Mouse (Mus musculus) heart, embryonic 13.5 days (tissue): ENCODE results near the gene Nckap5l. TPM values are rescaled to one million over a fixed set of nuclear protein-coding genes. Genes with fewer than 3 reads are reported as not detected.
A peak's percentile ranks its signal among the peaks of the same experiment; 100 is the strongest.

ENCODE experiments used
- ATAC-seq: fragments of 200-750 bp; cut with Nextera tagmentation; 2 replicates; pipeline ENCODE4 v1.8.0; 2017; ENCODE audit warnings: moderate TSS enrichment; ENCODE audit not compliant: insufficient number of reproducible peaks, low FRiP score, low TSS enrichment; ENCODE audit errors: extremely low read depth
- H3K27ac ChIP-seq: fragments of 300-500 bp; sonication (generic); replicated peaks from 2 replicates; pipeline ENCODE4 v1.5.1; 2015; ENCODE audit warnings: moderate library complexity, mild to moderate bottlenecking, inconsistent platforms
- H3K27me3 ChIP-seq: fragments of 300-500 bp; sonication (generic); replicated peaks from 2 replicates; pipeline ENCODE4 v1.6.1; 2015; ENCODE audit warnings: mild to moderate bottlenecking, inconsistent platforms
- H3K36me3 ChIP-seq: fragments of 300-500 bp; sonication (generic); 2 replicates; pipeline ENCODE4 v1.6.1; 2015; ENCODE audit warnings: mild to moderate bottlenecking, inconsistent platforms
- H3K4me1 ChIP-seq: fragments of 300-500 bp; sonication (generic); 2 replicates; pipeline ENCODE4 v1.6.1; 2015; ENCODE audit warnings: inconsistent platforms
- H3K4me2 ChIP-seq: fragments of 300-500 bp; sonication (generic); 2 replicates; pipeline ENCODE4 v1.6.1; 2015; ENCODE audit warnings: inconsistent platforms, mild to moderate bottlenecking, moderate library complexity
- H3K4me3 ChIP-seq: fragments of 300-500 bp; sonication (generic); 2 replicates; pipeline ENCODE4 v1.5.1; 2015; ENCODE audit warnings: moderate library complexity, mild to moderate bottlenecking, inconsistent platforms
- H3K9ac ChIP-seq: fragments of 300-500 bp; sonication (generic); 2 replicates; pipeline ENCODE4 v1.6.1; 2015; ENCODE audit warnings: inconsistent platforms, mild to moderate bottlenecking, moderate library complexity
- H3K9me3 ChIP-seq: fragments of 300-500 bp; sonication (generic); 2 replicates; pipeline ENCODE4 v1.6.1; 2016; ENCODE audit warnings: inconsistent platforms
- WGBS: fragments of 180-500 bp; shearing (Covaris S2); methylation state at CpG from one replicate; pipeline ENCODE4 v1.1.7; 2015; ENCODE audit warnings: mixed read lengths; 5-methylcytosine and 5-hydroxymethylcytosine counted together
- polyA plus RNA-seq: library from polyadenylated mRNA; unstranded; fragments of >200 nt; fragmentation: Nextera tagmentation; extraction: Ambion mirVana; gene quantifications from 2 replicates; pipeline ENCODE4 v1.2.1, GENCODE M21; 2015

Nckap5l gene
- 6.8 and 7.7 TPM in 2 replicates for polyA plus RNA-seq

- Histone ChIP-seq H3K27ac (peak within 1 kb of the TSS; percentile 91), H3K9ac (peak within 1 kb of the TSS; percentile 85), H3K4me3 (peak within 1 kb of the TSS; percentile 94), H3K27me3 (no peaks in the 10 kb centered on the region), H3K4me1 (peaks cover 44% of the 10 kb centered on the region), H3K4me2 (peak within 1 kb of the TSS; percentile 88), H3K9me3 (no peaks in the 10 kb centered on the region), H3K36me3 (peaks cover 17% of the 10 kb centered on the region)
- 1% methylated on average over 45 of the region's 45 CpGs for WGBS
- peak; percentile 91 for ATAC-seq
Observed at GRCm38 (mm10) chr15:99457606-99458401, at the start of gene Nckap5l. Nckap5l (minus strand) TSS chr15:99457748.

- peaks cover 46% of the 10 kb centered on the region for H3K4me1 ChIP-seq
- no peak overlapping the region for H3K4me3 ChIP-seq
- H3K9me3 ChIP-seq = no peaks in the 10 kb centered on the region
- H3K4me2 ChIP-seq = no peak overlapping the region
- 0 out of 2 replicates have a peak overlapping the region, but pooled peaks have one; percentile 16 for H3K9ac ChIP-seq
- ATAC-seq = no peak
- no peaks in the 10 kb centered on the region for H3K36me3 ChIP-seq
- H3K27me3 ChIP-seq = peaks cover 88% of the 10 kb centered on the region
- WGBS = 56% methylated on average over 15 of the region's 15 CpGs
- 0 out of 2 replicates have a peak overlapping the region, but pooled peaks have one; percentile 28 for H3K27ac ChIP-seq
Observed at GRCm38 (mm10) chr15:99505324-99506095, 48.0 kb upstream of the Nckap5l start.

GRCm38 (mm10) chr15:99503256-99503655 lies 45.7 kb upstream of the Nckap5l start:
- Histone ChIP-seq H3K9ac (no peak overlapping the region), H3K36me3 (no peaks in the 10 kb centered on the region), H3K27ac (no peak overlapping the region), H3K4me2 (no peak overlapping the region), H3K9me3 (no peaks in the 10 kb centered on the region), H3K4me1 (peaks cover 69% of the 10 kb centered on the region), H3K27me3 (peaks cover 78% of the 10 kb centered on the region), H3K4me3 (no peak overlapping the region)
- 61% methylated on average over 5 of the region's 5 CpGs for WGBS
- ATAC-seq = no peak

GRCm38 (mm10) chr15:99502311-99502831 lies 44.8 kb upstream of the Nckap5l start:
- Histone ChIP-seq H3K27me3 (peaks cover 75% of the 10 kb centered on the region), H3K4me1 (peaks cover 77% of the 10 kb centered on the region), H3K9me3 (no peaks in the 10 kb centered on the region), H3K4me2 (no peak overlapping the region), H3K4me3 (no peak overlapping the region), H3K36me3 (no peaks in the 10 kb centered on the region), H3K9ac (no peak overlapping the region), H3K27ac (peak overlapping the region; percentile 37; the same call in 1 of the 2 replicates)
- 68% methylated on average over 12 of the region's 12 CpGs for WGBS
- no peak for ATAC-seq

- H3K27me3 ChIP-seq = peaks cover 72% of the 10 kb centered on the region
- H3K4me2 ChIP-seq = no peak overlapping the region
- H3K9me3 ChIP-seq = no peaks in the 10 kb centered on the region
- H3K4me3 ChIP-seq = no peak overlapping the region
- 65% methylated on average over 20 of the region's 20 CpGs for WGBS
- H3K4me1 ChIP-seq = peaks cover 80% of the 10 kb centered on the region
- H3K36me3 ChIP-seq = no peaks in the 10 kb centered on the region
- ATAC-seq = no peak
- no peak overlapping the region for H3K9ac ChIP-seq
- peak overlapping the region; percentile 37; the same call in 1 of the 2 replicates for H3K27ac ChIP-seq
Observed at GRCm38 (mm10) chr15:99501292-99502260, 44.0 kb upstream of the Nckap5l start.

- Histone ChIP-seq H3K4me2 (peak overlapping the region; percentile 33), H3K9me3 (no peaks in the 10 kb centered on the region), H3K4me1 (peaks cover 68% of the 10 kb centered on the region), H3K9ac (no peak overlapping the region), H3K4me3 (no peak overlapping the region), H3K27me3 (peaks cover 72% of the 10 kb centered on the region), H3K27ac (no peak overlapping the region), H3K36me3 (no peaks in the 10 kb centered on the region)
- ATAC-seq = no peak
- 14% methylated on average over 5 of the region's 5 CpGs for WGBS
Observed at GRCm38 (mm10) chr15:99500320-99500719, 42.8 kb upstream of the Nckap5l start.

- Histone ChIP-seq H3K9ac (0 out of 2 replicates have a peak overlapping the region, but pooled peaks have one; percentile 40), H3K27me3 (peaks cover 72% of the 10 kb centered on the region), H3K36me3 (no peaks in the 10 kb centered on the region), H3K4me3 (no peak overlapping the region), H3K27ac (0 out of 2 replicates have a peak overlapping the region, but pooled peaks have one; percentile 20), H3K4me2 (peak overlapping the region; percentile 33), H3K9me3 (no peaks in the 10 kb centered on the region), H3K4me1 (peaks cover 62% of the 10 kb centered on the region)
- no peak for ATAC-seq
- 22% methylated on average over 6 of the region's 6 CpGs for WGBS
Observed at GRCm38 (mm10) chr15:99499726-99500125, 42.2 kb upstream of the Nckap5l start.

- 4% methylated on average over 4 of the region's 4 CpGs for WGBS
- no peak for ATAC-seq
- H3K4me2 ChIP-seq = no peak overlapping the region
- H3K9me3 ChIP-seq = no peaks in the 10 kb centered on the region
- peak overlapping the region; percentile 37; the same call in 1 of the 2 replicates for H3K9ac ChIP-seq
- H3K4me1 ChIP-seq = peaks cover 55% of the 10 kb centered on the region
- H3K27me3 ChIP-seq = peaks cover 72% of the 10 kb centered on the region
- no peak overlapping the region for H3K4me3 ChIP-seq
- no peaks in the 10 kb centered on the region for H3K36me3 ChIP-seq
- peak overlapping the region; percentile 70 for H3K27ac ChIP-seq
Observed at GRCm38 (mm10) chr15:99498781-99499180, 41.2 kb upstream of the Nckap5l start.

- 60% methylated on average over 4 of the region's 4 CpGs for WGBS
- Histone ChIP-seq H3K27me3 (peaks cover 72% of the 10 kb centered on the region), H3K27ac (peak overlapping the region; percentile 70), H3K4me1 (peaks cover 55% of the 10 kb centered on the region), H3K9me3 (no peaks in the 10 kb centered on the region), H3K4me2 (no peak overlapping the region), H3K36me3 (no peaks in the 10 kb centered on the region), H3K4me3 (no peak overlapping the region), H3K9ac (peak overlapping the region; percentile 37; the same call in 1 of the 2 replicates)
- ATAC-seq = no peak
Observed at GRCm38 (mm10) chr15:99498356-99498755, 40.8 kb upstream of the Nckap5l start.

- WGBS = 41% methylated on average over 12 of the region's 12 CpGs
- Histone ChIP-seq H3K4me2 (peak overlapping the region; percentile 39), H3K4me3 (no peak overlapping the region), H3K27me3 (peaks cover 71% of the 10 kb centered on the region), H3K27ac (peak overlapping the region; percentile 70), H3K4me1 (peaks cover 55% of the 10 kb centered on the region), H3K36me3 (no peaks in the 10 kb centered on the region), H3K9ac (no peak overlapping the region), H3K9me3 (no peaks in the 10 kb centered on the region)
- no peak for ATAC-seq
Observed at GRCm38 (mm10) chr15:99497527-99498242, 40.1 kb upstream of the Nckap5l start.
